Mouse (Mus musculus) frontal cortex, postnatal 14 days (tissue): ENCODE measurements at regions not wholly inside any gene's neighbourhood (a gene's known extent, or its start where the extent isn't known, plus 50 kb on each side); places are given as distances from the start of the nearest gene placed in this dataset.

Source experiments
- DNase-seq, 2 experiments: peaks; one replicate each; pipeline ENCODE4 v3.0.0; 2022; ENCODE audit warnings: low spot score in 2 of 2

- peak; percentile 13 to 51 for DNase-seq
These were observed 101.3 kb upstream of the Luzp2 start for GRCm38 (mm10) chr7:54734039-54734438.

GRCm38 (mm10) chr7:54734861-54735260 lies 100.4 kb upstream of the Luzp2 start:
- DNase-seq: peak; percentile 10

- DNase-seq: no peak
These were observed 68.0 kb upstream of the Luzp2 start for GRCm38 (mm10) chr7:54767341-54767740.

GRCm38 (mm10) chr7:54768683-54769082 lies 66.6 kb upstream of the Luzp2 start:
- DNase-seq: no peak

GRCm38 (mm10) chr7:54781939-54782520 lies 53.3 kb upstream of the Luzp2 start:
- DNase-seq: no peak

- DNase-seq: no peak
These were observed 52.7 kb upstream of the Luzp2 start for GRCm38 (mm10) chr7:54782604-54783003.

GRCm38 (mm10) chr7:54783550-54784529 lies 51.5 kb upstream of the Luzp2 start:
- no peak for DNase-seq
